18 mouse cellular contexts compared by ENCODE assay signal in genomic region chr7:98736780-98737550, GRCm38 (mm10). TPM values are rescaled to one million over a fixed set of nuclear protein-coding genes. Genes with fewer than 3 reads are reported as not detected.
A peak's percentile ranks its signal among the peaks of the same experiment; 100 is the strongest.
DNase-seq lines count a peak whose midpoint lies in the region; TF ChIP-seq lines count a peak whose summit lies in the region.
"Had no signal": no experiment of that assay in that cellular context is flagged by ENCODE, and none has a peak within 500 bp of the region (broad histone marks: within the 10 kb centered on the region; RNA-seq: fewer than 3 reads in every experiment).

No protein-coding gene starts in this region.

- TF ChIP-seq CTCF in gastrocnemius, adult 2 months (IDR thresholded peaks at IDR 0.05): no peak

- peak overlapping the region; percentile 55 for H3K27ac ChIP-seq in gastrocnemius, adult 2 months
- H3K27ac ChIP-seq: embryonic facial prominence, embryonic 10.5 days; forebrain, embryonic 10.5 days; heart, embryonic 13.5 days; hindbrain, embryonic 14.5 days; intestine, embryonic 15.5 days had no signal

- DNase-seq in gastrocnemius, adult 2 months: peak; percentile 55
- DNase-seq in gastrocnemius, postnatal 10 days: no peak
- peak; percentile 10 for DNase-seq in urinary bladder, postnatal 14 days (ENCODE audit: low spot score)
- no peak for DNase-seq in urinary bladder, adult 2 months (ENCODE audit: low spot score)
- DNase-seq in gastrocnemius, postnatal 25 days: peak; percentile 59
- no peak for DNase-seq in frontal cortex, adult 2 months (ENCODE audit: extremely low spot score in 1 of 2, low spot score in 1 of 2)
- DNase-seq in embryo, embryonic 10.5 days (ENCODE audit: low spot score): no peak
- DNase-seq: adrenal gland, postnatal 10 days; cerebellum, adult 11-12 months; cerebellum, adult 9-10 months; cerebellum, postnatal 25 days; kidney, adult 18-20 months had no signal

- intact Hi-C loops in gastrocnemius, adult 2 months (cut with DNase I): no loop called here

- no peak overlapping the region for H3K4me3 ChIP-seq in gastrocnemius, adult 2 months
- H3K4me3 ChIP-seq: embryonic facial prominence, embryonic 10.5 days; erythroblast, embryonic 14.5 days; forebrain, embryonic 10.5 days; heart, embryonic 13.5 days; intestine, embryonic 15.5 days had no signal

RNA-seq across cellular contexts. Expression of gene Thap12, which starts 34.1 kb away (rescaled TPM):
- total RNA-seq in gastrocnemius, adult 2 months (2021): 100 to 1,000 TPM; 118 to 136 TPM
- total RNA-seq in gastrocnemius, postnatal 10 days (2021): 10 to 100 TPM; 74.8 to 77.7 TPM
- polyA plus RNA-seq in urinary bladder, adult 2 months (2012; rRNA removed): 44.8 and 52.7 TPM in 2 replicates
- total RNA-seq in gastrocnemius, postnatal 25 days (2021): 100 to 1,000 TPM in 1 of 2 experiments, 10 to 100 TPM in 1; 80.3 to 106 TPM
- 43.7 and 45.4 TPM in 2 replicates for polyA plus RNA-seq in frontal cortex, adult 2 months (2012; rRNA removed)

Comparison
In these comparisons a context has a peak if more than half of its experiments do, and no peak if none do; other contexts are left out.
1. DNase-seq: peak in gastrocnemius, adult 2 months (single experiment), urinary bladder, postnatal 14 days (single experiment) and gastrocnemius, postnatal 25 days (single experiment); none in gastrocnemius, postnatal 10 days (single experiment), urinary bladder, adult 2 months (single experiment), frontal cortex, adult 2 months (0 of 2) and embryo, embryonic 10.5 days (single experiment).